Mouse (Mus musculus): ENCODE measurements at regions not wholly inside any gene's neighbourhood (a gene's known extent, or its start where the extent isn't known, plus 50 kb on each side); places are given as distances from the start of the nearest gene placed in this dataset.

DNA sequence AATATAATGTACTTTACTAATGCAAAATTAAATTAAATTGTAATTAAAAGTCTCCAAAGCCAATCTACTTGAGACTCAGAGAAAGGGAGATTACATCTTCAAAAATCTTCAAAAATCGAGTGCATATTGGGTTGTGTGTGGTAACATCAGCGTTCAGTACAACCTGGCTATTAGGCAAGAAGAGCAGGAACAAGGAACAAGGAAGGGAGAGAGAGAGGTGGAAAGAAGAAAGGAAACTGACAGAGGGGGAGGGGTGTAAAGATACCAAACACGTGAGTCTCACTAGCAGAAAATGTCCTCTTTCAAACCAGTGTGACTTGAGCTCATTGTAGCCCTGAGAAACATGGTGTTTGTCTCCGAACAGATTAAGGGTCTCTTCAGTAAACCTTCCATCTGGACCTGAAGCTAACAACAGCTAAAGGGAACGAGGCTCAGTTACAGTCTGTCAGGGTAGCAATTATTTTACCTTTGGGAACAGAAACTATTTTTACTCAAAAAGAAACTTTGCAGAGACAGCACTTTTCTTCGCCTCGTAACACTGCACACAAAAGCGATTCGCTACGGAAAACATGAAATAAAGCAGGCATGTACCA is 67.5 kb upstream of the Cited2 start:
- TF ChIP-seq CTCF (conservative IDR thresholded peaks at IDR 0.05; ENCODE audit: low read length): no peak
- TF ChIP-seq NANOG (IDR thresholded peaks at IDR 0.05; ENCODE audit: borderline replicate concordance, low read length): no peak
- no peak for TF ChIP-seq POU5F1 (IDR thresholded peaks at IDR 0.05; ENCODE audit: borderline replicate concordance, low read length)
